Mouse (Mus musculus): Measurements from ENCODE around the gene Ccnb2.

DNA sequence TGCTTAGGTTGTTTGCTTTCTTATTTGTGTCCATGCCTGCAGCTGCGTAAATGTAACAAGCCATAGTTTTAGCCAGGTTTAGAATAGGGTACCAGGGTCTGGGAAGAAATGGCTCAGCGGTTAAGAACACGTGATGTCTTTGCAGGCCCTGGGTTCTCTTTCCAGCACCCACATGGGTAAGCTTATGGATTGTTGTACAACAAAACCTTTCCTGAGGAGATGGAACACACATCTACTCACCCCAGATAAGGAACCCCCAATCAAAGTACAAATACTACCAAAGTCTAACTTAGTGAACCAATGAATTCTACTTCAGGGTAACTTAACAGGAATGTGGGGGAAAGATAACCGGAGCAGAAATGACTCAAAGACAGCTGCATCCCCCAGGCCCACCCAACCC is 36.9 kb downstream of the Ccnb2 start:
- no peak for TF ChIP-seq CTCF (IDR thresholded peaks at IDR 0.05; ENCODE audit: low read depth, low read length)
- no peak for TF ChIP-seq POLR2A (IDR thresholded peaks at IDR 0.05; ENCODE audit: extremely low read depth, insufficient read depth, low read length)
